Mouse (Mus musculus): ENCODE results near the gene Helq. TPM values are rescaled to one million over a fixed set of nuclear protein-coding genes. Genes with fewer than 3 reads are reported as not detected.

Helq gene
- polyA plus RNA-seq, 1 experiment from 2014 or later: 29.4 TPM

DNA sequence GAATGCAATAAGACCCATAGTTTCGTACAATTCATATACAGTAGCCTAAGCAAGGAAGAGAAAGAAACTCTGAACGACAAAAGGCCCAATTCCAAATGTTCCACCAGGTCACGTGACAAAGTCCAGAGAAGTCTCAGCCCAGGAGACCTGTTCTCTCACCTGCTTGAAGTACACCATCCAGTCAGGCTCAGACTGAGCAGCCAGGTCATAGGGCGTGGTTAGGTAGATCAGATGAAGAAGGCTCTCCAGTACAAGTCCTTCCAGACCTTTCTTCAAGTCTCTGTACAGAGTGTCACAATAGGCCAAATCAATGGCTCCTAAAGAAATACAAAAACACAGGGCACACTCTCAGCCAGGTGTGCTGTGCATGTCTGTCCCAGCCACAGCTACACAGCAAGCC, 26.8 kb downstream of the Helq start:
- H3K4me1 ChIP-seq (replicated peaks; ENCODE audit: control insufficient read depth, insufficient read depth, low read length): no peaks in the 10 kb centered on the region
- H3K27ac ChIP-seq (ENCODE audit: low read depth, low read length): no peak overlapping the region
- H3K36me3 ChIP-seq (ENCODE audit: control insufficient read depth, insufficient read depth, low read length): peaks cover 34% of the 10 kb centered on the region; the same call in 1 of the 2 replicates
- DNase-seq (ENCODE audit: low spot score): no peak
- H3K4me2 ChIP-seq: no peak overlapping the region
- H3K9me3 ChIP-seq (ENCODE audit: control insufficient read depth, low read length): no peaks in the 10 kb centered on the region
- 93% methylated on average over 4 of the region's 4 CpGs for WGBS
- ATAC-seq (replicated peaks; ENCODE audit: low FRiP score): no peak
- H3K9ac ChIP-seq (ENCODE audit: low read depth, low read length): no peak overlapping the region
- H3K27me3 ChIP-seq (replicated peaks; ENCODE audit: control insufficient read depth, insufficient read depth, low read length): no peaks in the 10 kb centered on the region
- no peak overlapping the region for H3K4me3 ChIP-seq (ENCODE audit: low read depth, low read length)

DNA sequence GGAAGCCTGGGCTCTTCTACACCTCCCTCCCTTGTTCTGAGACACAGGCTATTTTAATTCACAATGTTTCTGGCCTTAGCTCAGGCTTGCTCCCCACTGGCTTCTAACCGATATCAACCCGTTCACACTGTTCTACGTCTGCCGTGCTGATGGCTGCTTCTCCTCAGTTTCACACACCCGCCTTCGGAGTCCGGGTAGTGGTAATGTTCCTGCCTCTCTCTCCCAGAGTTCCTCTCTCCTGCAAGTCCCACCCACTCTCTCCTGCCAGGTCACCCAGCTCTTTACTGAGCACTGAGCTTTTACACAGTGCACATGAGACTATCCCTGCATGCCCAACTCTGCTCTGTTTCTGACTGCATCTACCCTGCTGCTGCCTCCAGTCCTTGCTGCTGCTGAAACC, 32.4 kb downstream of the Helq start:
- WGBS: 96% methylated on average over 7 of the region's 7 CpGs
- DNase-seq (ENCODE audit: low spot score) (no peak), ATAC-seq (replicated peaks; ENCODE audit: low FRiP score) (no peak)
- Histone ChIP-seq H3K36me3 (ENCODE audit: control insufficient read depth, insufficient read depth, low read length) (peaks cover 40% of the 10 kb centered on the region; the same call in 1 of the 2 replicates), H3K27ac (ENCODE audit: low read depth, low read length) (no peak overlapping the region), H3K4me2 (no peak overlapping the region), H3K9ac (ENCODE audit: low read depth, low read length) (no peak overlapping the region), H3K4me1 (replicated peaks; ENCODE audit: control insufficient read depth, insufficient read depth, low read length) (no peaks in the 10 kb centered on the region), H3K9me3 (ENCODE audit: control insufficient read depth, low read length) (no peaks in the 10 kb centered on the region), H3K4me3 (ENCODE audit: low read depth, low read length) (no peak overlapping the region), H3K27me3 (replicated peaks; ENCODE audit: control insufficient read depth, insufficient read depth, low read length) (no peaks in the 10 kb centered on the region)

DNA sequence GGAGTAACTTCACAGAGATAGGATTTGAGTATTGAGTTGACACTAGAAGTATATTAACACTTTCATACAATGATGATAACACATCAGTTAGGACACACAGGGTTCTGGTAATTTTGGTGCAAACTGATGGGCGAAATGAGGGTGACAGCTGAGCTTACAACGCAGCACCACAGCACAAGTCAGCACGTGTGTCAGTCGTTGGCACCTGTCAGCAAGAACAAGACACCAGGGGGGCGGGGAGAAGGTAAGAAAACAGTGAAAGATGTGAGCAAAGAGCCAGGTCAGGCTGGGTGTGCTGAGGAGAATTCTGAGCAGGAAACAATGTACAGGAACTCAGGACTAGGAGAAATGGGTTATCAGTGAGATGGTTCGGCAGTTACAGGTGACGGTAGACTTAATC, 36.7 kb downstream of the Helq start:
- H3K9me3 ChIP-seq (ENCODE audit: control insufficient read depth, low read length): no peaks in the 10 kb centered on the region
- no peak for ATAC-seq (replicated peaks; ENCODE audit: low FRiP score)
- H3K36me3 ChIP-seq (ENCODE audit: control insufficient read depth, insufficient read depth, low read length): peaks cover 20% of the 10 kb centered on the region; the same call in 1 of the 2 replicates
- no peak for DNase-seq (ENCODE audit: low spot score)
- no peak overlapping the region for H3K4me3 ChIP-seq (ENCODE audit: low read depth, low read length)
- H3K4me1 ChIP-seq (replicated peaks; ENCODE audit: control insufficient read depth, insufficient read depth, low read length): no peaks in the 10 kb centered on the region
- H3K9ac ChIP-seq (ENCODE audit: low read depth, low read length): no peak overlapping the region
- 89% methylated on average over 7 of the region's 7 CpGs for WGBS
- no peak overlapping the region for H3K4me2 ChIP-seq
- H3K27ac ChIP-seq (ENCODE audit: low read depth, low read length): no peak overlapping the region
- H3K27me3 ChIP-seq (replicated peaks; ENCODE audit: control insufficient read depth, insufficient read depth, low read length): no peaks in the 10 kb centered on the region

DNA sequence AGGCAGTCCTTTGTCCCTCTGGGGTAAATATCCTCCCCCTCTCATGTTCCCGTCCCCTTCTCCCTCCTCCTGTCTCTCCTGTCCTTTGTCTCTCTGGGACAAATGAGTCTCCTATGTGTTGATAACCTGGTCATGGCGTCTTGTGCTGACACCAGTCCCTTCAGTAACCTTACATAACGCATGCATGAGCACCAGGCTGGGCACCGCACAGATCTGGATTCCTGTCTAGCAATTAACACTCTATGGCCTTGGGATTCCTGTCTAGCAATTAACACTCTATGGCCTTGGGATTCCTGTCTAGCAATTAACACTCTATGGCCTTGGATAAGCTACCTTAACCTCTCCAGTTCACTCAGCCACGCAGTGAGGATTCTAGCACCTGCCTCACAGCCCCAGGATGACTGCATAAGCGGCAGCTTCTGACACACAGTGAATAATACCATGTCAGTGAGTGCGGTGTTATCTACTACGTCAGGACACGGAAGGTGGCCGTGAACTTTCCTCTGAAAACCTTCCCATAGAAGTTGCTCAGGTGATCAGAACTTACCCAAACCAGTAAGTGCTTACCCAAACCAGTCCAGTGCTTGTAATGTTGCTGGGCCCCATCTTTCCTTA, 38.2 kb downstream of the Helq start:
- no peaks in the 10 kb centered on the region for H3K9me3 ChIP-seq (ENCODE audit: control insufficient read depth, low read length)
- no peaks in the 10 kb centered on the region for H3K4me1 ChIP-seq (replicated peaks; ENCODE audit: control insufficient read depth, insufficient read depth, low read length)
- peaks cover 13% of the 10 kb centered on the region; the same call in 1 of the 2 replicates for H3K36me3 ChIP-seq (ENCODE audit: control insufficient read depth, insufficient read depth, low read length)
- 85% methylated on average over 10 of the region's 10 CpGs for WGBS
- ATAC-seq (replicated peaks; ENCODE audit: low FRiP score) (no peak; the same call in 1 of the 2 replicates), DNase-seq (ENCODE audit: low spot score) (no peak)
- no peak overlapping the region for H3K9ac ChIP-seq (ENCODE audit: low read depth, low read length)
- H3K4me3 ChIP-seq (ENCODE audit: low read depth, low read length): no peak overlapping the region
- H3K4me2 ChIP-seq: no peak overlapping the region
- no peaks in the 10 kb centered on the region for H3K27me3 ChIP-seq (replicated peaks; ENCODE audit: control insufficient read depth, insufficient read depth, low read length)
- no peak overlapping the region for H3K27ac ChIP-seq (ENCODE audit: low read depth, low read length)

DNA sequence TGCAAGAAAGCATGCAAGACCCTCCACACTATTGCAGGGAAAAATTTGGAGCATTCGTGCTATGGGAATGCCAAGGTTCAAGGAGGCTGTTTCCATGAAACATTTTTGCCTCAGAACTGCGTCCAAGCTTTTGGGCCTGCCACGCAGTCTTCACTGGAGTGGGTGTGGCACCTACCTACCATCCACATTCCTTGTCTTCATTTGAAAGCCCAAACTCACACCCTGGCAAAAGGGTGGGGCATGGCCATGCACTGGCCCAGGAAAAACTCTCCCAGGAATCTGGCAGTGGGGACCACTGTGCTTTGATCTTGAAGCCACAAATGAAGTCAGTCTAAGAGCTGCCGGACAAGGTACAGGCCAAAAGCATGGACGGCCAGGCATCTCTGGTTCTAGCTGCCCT, 40.3 kb downstream of the Helq start:
- no peaks in the 10 kb centered on the region for H3K4me1 ChIP-seq (replicated peaks; ENCODE audit: control insufficient read depth, insufficient read depth, low read length)

DNA sequence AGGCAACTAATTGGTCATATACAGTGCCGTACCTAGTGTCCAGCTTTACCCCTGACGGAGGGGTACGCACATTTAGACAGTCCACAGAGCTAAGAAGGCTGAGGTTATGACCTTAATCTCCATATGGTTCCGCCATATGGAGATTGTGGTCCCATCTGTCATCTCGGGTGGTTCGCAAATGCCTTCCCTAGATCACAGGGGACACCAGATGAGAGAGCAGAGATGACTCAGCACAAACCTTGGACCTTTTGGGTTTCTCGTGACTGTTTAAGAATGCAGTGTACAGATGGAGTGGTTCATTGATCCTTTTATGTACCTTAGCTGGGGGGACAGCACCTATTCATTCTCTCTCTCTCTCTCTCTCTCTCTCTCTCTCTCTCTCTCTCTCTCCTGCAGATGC, 45.0 kb downstream of the Helq start:
- 0 out of 2 replicates have a peak, but pooled peaks have one; percentile 26 for ATAC-seq (replicated peaks; ENCODE audit: low FRiP score)
- no peak overlapping the region for H3K27ac ChIP-seq (ENCODE audit: low read depth, low read length)
- no peaks in the 10 kb centered on the region for H3K9me3 ChIP-seq (ENCODE audit: control insufficient read depth, low read length)
- no peak for DNase-seq (ENCODE audit: low spot score)
- H3K4me2 ChIP-seq: no peak overlapping the region
- no peaks in the 10 kb centered on the region for H3K27me3 ChIP-seq (replicated peaks; ENCODE audit: control insufficient read depth, insufficient read depth, low read length)
- no peak overlapping the region for H3K4me3 ChIP-seq (ENCODE audit: low read depth, low read length)
- WGBS: 56% methylated on average over 7 of the region's 7 CpGs
- H3K36me3 ChIP-seq (ENCODE audit: control insufficient read depth, insufficient read depth, low read length): no peaks in the 10 kb centered on the region
- no peak overlapping the region for H3K9ac ChIP-seq (ENCODE audit: low read depth, low read length)
- no peaks in the 10 kb centered on the region for H3K4me1 ChIP-seq (replicated peaks; ENCODE audit: control insufficient read depth, insufficient read depth, low read length)

More for the DNA sequence above, 40.3 kb downstream of the Helq start:
- Histone ChIP-seq H3K27ac (ENCODE audit: low read depth, low read length) (no peak overlapping the region), H3K9me3 (ENCODE audit: control insufficient read depth, low read length) (no peaks in the 10 kb centered on the region), H3K4me3 (ENCODE audit: low read depth, low read length) (no peak overlapping the region), H3K27me3 (replicated peaks; ENCODE audit: control insufficient read depth, insufficient read depth, low read length) (no peaks in the 10 kb centered on the region), H3K9ac (ENCODE audit: low read depth, low read length) (no peak overlapping the region), H3K4me2 (no peak overlapping the region), H3K36me3 (ENCODE audit: control insufficient read depth, insufficient read depth, low read length) (peaks cover 5% of the 10 kb centered on the region; the same call in 1 of the 2 replicates)
- WGBS: 92% methylated on average over 5 of the region's 5 CpGs
- ATAC-seq (replicated peaks; ENCODE audit: low FRiP score) (no peak), DNase-seq (ENCODE audit: low spot score) (no peak)

DNA sequence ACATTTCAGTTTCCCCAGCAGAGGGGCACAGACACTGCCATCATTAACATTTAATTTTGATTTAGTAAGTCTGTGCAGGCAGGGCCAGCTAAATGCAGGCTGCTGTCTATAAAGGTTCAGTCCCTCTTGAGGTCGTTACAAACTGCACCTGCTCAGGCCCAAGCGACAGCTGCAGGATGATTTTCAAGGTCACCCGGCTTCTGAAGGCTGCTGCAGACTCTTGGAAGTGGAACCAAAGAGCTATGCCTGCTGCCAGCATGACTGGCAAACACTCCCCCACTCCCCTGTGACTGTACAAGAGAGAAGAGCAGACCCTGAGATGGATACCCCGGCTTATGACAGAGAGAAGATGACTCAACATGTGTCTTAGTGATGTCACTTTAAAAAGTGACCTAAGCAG, 46.7 kb downstream of the Helq start:
- Histone ChIP-seq H3K4me1 (replicated peaks; ENCODE audit: control insufficient read depth, insufficient read depth, low read length) (no peaks in the 10 kb centered on the region), H3K9me3 (ENCODE audit: control insufficient read depth, low read length) (no peaks in the 10 kb centered on the region), H3K27me3 (replicated peaks; ENCODE audit: control insufficient read depth, insufficient read depth, low read length) (no peaks in the 10 kb centered on the region), H3K36me3 (ENCODE audit: control insufficient read depth, insufficient read depth, low read length) (no peaks in the 10 kb centered on the region), H3K4me2 (no peak overlapping the region), H3K27ac (ENCODE audit: low read depth, low read length) (no peak overlapping the region), H3K9ac (ENCODE audit: low read depth, low read length) (no peak overlapping the region), H3K4me3 (ENCODE audit: low read depth, low read length) (no peak overlapping the region)
- ATAC-seq (replicated peaks; ENCODE audit: low FRiP score): no peak
- WGBS: 66% methylated on average over 4 of the region's 4 CpGs
- DNase-seq (ENCODE audit: low spot score): no peak

DNA sequence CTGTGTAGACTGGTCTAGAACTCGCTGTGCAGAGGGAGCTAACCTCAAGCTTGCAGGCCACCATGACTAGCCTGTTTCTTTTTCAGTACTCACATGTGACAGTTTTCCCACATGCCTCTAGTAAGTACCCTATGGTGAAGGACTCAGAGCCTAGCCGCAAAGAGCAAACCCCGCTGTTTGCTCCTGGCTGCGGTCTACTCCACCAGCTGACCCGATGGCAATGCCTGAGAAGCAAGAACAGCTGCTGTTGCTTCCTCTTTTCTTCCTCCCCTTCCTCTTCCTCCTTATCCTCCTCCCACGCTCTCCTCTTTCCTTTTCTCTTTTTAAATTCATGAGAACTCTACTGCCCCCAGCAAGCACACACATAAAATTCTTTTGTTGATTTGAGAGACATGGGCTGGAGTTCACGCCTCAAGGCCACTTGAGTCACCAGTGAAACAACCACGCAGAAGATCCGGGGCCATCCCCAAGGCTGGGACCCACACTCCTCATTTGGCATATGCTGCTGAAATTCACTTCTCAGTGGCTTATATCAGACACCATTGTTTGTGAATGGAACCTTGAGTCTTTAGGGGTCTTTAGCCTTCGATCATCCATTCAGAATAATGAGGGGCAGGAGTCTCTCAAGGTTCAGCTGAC, 47.7 kb downstream of the Helq start:
- no peak for ATAC-seq (replicated peaks; ENCODE audit: low FRiP score)
- Histone ChIP-seq H3K4me3 (ENCODE audit: low read depth, low read length) (no peak overlapping the region), H3K9ac (ENCODE audit: low read depth, low read length) (no peak overlapping the region), H3K4me1 (replicated peaks; ENCODE audit: control insufficient read depth, insufficient read depth, low read length) (no peaks in the 10 kb centered on the region), H3K36me3 (ENCODE audit: control insufficient read depth, insufficient read depth, low read length) (no peaks in the 10 kb centered on the region), H3K4me2 (no peak overlapping the region), H3K9me3 (ENCODE audit: control insufficient read depth, low read length) (no peaks in the 10 kb centered on the region), H3K27ac (ENCODE audit: low read depth, low read length) (no peak overlapping the region), H3K27me3 (replicated peaks; ENCODE audit: control insufficient read depth, insufficient read depth, low read length) (no peaks in the 10 kb centered on the region)
- no peak for DNase-seq (ENCODE audit: low spot score)
- 52% methylated on average over 10 of the region's 10 CpGs for WGBS

DNA sequence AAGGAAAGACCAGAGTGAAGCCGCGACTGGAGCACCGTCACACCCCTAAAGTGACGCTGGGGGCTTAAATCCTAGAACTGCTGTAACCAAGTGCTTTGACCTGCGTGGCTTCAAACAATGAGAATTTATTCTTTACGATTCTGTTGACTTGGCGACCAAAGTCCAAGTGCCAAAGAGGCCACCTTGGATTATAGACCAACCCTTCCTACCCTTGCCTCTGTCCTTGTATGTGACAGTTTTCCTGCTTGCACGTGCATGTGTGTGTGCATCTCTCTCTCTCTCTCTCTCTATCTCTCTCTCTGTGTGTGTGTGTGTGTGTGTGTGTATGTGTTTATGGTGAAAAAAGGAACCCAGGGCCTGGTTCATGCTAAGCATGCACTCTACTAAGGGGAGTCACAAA, 59.6 kb downstream of the Helq start:
- H3K4me2 ChIP-seq: no peak overlapping the region
- no peak overlapping the region for H3K27ac ChIP-seq (ENCODE audit: low read depth, low read length)
- ATAC-seq (replicated peaks; ENCODE audit: low FRiP score) (no peak), DNase-seq (ENCODE audit: low spot score) (no peak)
- no peaks in the 10 kb centered on the region for H3K36me3 ChIP-seq (ENCODE audit: control insufficient read depth, insufficient read depth, low read length)
- H3K9ac ChIP-seq (ENCODE audit: low read depth, low read length): no peak overlapping the region
- 92% methylated on average over 8 of the region's 8 CpGs for WGBS
- no peaks in the 10 kb centered on the region for H3K27me3 ChIP-seq (replicated peaks; ENCODE audit: control insufficient read depth, insufficient read depth, low read length)
- H3K9me3 ChIP-seq (ENCODE audit: control insufficient read depth, low read length): no peaks in the 10 kb centered on the region; the same call in 1 of the 2 replicates
- H3K4me1 ChIP-seq (replicated peaks; ENCODE audit: control insufficient read depth, insufficient read depth, low read length): peaks cover 4% of the 10 kb centered on the region; the same call in 1 of the 2 replicates
- H3K4me3 ChIP-seq (ENCODE audit: low read depth, low read length): no peak overlapping the region

All from liver, embryonic 11.5 days (tissue).